Mouse (Mus musculus) forebrain, embryonic 14.5 days (tissue): ENCODE data around the gene Smarca4. TPM values are rescaled to one million over a fixed set of nuclear protein-coding genes. Genes with fewer than 3 reads are reported as not detected.

Source experiments
- ATAC-seq: fragments of 200-750 bp; cut with Nextera tagmentation; 2 replicates; pipeline ENCODE4 v1.8.0; 2017; ENCODE audit warnings: mild to moderate bottlenecking, moderate library complexity
- DNase-seq: peaks from one replicate; pipeline ENCODE4 v3.0.0-alpha.2; 2015; ENCODE audit warnings: low spot score
- H3K27ac ChIP-seq: fragments of 300-500 bp; sonication (generic); 2 replicates; pipeline ENCODE4 v1.5.1; 2014; ENCODE audit warnings: low read depth, mild to moderate bottlenecking, control low read depth, low read length, moderate library complexity
- H3K27me3 ChIP-seq: fragments of 300-500 bp; sonication (generic); replicated peaks from 2 replicates; pipeline ENCODE4 v1.6.1; 2014; ENCODE audit warnings: low read length, control low read depth, mixed read lengths; ENCODE audit not compliant: control insufficient read depth, insufficient read depth
- H3K36me3 ChIP-seq: fragments of 300-500 bp; sonication (generic); 2 replicates; pipeline ENCODE4 v1.6.1; 2014; ENCODE audit warnings: low read length, control low read depth; ENCODE audit not compliant: control insufficient read depth, insufficient read depth
- H3K4me1 ChIP-seq: fragments of 300-500 bp; sonication (generic); 2 replicates; pipeline ENCODE4 v1.6.1; 2014; ENCODE audit warnings: antibody characterized with exemption, low read length, control low read depth; ENCODE audit not compliant: control insufficient read depth, insufficient read depth
- H3K4me2 ChIP-seq: fragments of 300-500 bp; sonication (generic); 2 replicates; pipeline ENCODE4 v1.6.1; 2014; ENCODE audit warnings: mild to moderate bottlenecking, control low read depth, low read length
- H3K4me3 ChIP-seq: fragments of 300-500 bp; sonication (generic); 2 replicates; pipeline ENCODE4 v1.5.1; 2014; ENCODE audit warnings: low read depth, low read length, control low read depth
- H3K9ac ChIP-seq: fragments of 300-500 bp; sonication (generic); 2 replicates; pipeline ENCODE4 v1.6.1; 2014; ENCODE audit warnings: mild to moderate bottlenecking, low read length, control low read depth, moderate library complexity
- H3K9me3 ChIP-seq: fragments of 300-500 bp; sonication (generic); replicated peaks from 2 replicates; pipeline ENCODE4 v1.6.1; 2016; ENCODE audit warnings: low read length, control low read depth, mixed read lengths; ENCODE audit not compliant: control insufficient read depth
- WGBS: fragments of 180-500 bp; shearing (Covaris S2); extraction: QIAGEN DNeasy Blood & Tissue Kit; methylation state at CpG from one replicate; pipeline ENCODE4 v1.1.7; 2014; 5-methylcytosine and 5-hydroxymethylcytosine counted together
- polyA plus RNA-seq: library from polyadenylated mRNA; unstranded; fragments of >200 nt; fragmentation: Nextera tagmentation; extraction: Ambion mirVana; gene quantifications from 2 replicates; pipeline ENCODE4 v1.2.1, GENCODE M21; 2014

Smarca4 gene
- polyA plus RNA-seq, 1 experiment from 2014 or later: 128 TPM

DNA sequence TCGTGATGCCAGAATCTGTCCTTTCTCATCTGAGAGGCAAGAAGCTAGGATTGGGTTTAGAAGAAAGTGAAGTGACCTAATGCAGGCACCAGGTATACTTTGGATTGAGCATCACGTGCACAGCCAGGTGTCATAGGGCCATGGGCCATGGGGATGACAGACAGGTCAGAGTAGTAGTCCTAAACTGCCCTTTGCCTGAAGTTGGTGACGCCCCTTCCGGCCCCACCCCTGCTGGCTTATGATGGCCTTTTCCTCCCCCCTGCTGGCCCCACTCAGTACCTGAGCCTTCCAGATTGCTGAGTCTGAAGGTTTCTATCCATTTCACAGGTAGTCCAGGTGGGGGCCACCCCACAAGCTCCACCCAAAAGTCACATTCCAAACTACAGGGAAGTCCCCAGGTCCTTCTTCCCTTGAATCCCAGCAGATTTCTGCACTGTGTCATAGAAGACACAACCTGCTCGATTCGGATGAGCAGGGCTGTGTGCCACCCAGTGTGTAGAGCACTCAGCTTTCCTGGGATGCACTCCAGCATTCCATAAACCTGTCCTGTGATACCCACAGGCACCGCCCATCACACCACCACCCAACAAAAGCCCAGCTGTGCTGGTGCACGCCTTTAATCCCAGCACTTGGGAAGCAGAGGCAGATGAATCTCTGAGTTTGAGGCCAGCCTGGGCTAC, 90.8 kb downstream of the Smarca4 start:
- Histone ChIP-seq H3K4me3 (no peak overlapping the region), H3K4me1 (no peaks in the 10 kb centered on the region), H3K9ac (no peak overlapping the region), H3K4me2 (no peak overlapping the region), H3K36me3 (peaks cover 66% of the 10 kb centered on the region), H3K9me3 (no peaks in the 10 kb centered on the region), H3K27me3 (no peaks in the 10 kb centered on the region), H3K27ac (no peak overlapping the region)
- ATAC-seq (0 out of 2 replicates have a peak, but pooled peaks have one; percentile 15), DNase-seq (no peak)
- WGBS: 87% methylated on average over 8 of the region's 8 CpGs

DNA sequence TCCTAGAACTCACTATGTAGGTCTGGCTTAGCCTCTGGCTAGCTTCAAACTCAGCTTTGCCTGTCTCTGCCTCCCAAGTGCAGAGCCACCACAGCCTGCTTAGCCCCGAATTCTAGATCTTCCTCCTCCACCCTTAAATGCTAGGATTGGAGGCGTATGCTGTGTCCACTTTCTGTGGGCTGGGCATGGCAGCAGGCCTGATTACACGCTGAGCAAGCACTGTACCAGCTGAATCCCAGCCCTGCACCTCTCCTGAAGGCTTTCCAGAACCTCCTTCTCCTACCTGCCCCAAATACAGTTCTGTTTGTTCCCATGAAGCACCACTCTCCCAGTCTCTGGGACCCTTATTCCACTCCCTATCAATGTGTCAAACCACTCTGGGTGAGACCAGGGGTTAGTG, 93.4 kb downstream of the Smarca4 start:
- Histone ChIP-seq H3K36me3 (peaks cover 43% of the 10 kb centered on the region), H3K4me2 (no peak overlapping the region), H3K27me3 (no peaks in the 10 kb centered on the region), H3K4me1 (no peaks in the 10 kb centered on the region), H3K9ac (no peak overlapping the region), H3K27ac (no peak overlapping the region), H3K9me3 (no peaks in the 10 kb centered on the region), H3K4me3 (no peak overlapping the region)
- 95% methylated on average over 3 of the region's 3 CpGs for WGBS
- DNase-seq: no peak
- ATAC-seq: no peak

DNA sequence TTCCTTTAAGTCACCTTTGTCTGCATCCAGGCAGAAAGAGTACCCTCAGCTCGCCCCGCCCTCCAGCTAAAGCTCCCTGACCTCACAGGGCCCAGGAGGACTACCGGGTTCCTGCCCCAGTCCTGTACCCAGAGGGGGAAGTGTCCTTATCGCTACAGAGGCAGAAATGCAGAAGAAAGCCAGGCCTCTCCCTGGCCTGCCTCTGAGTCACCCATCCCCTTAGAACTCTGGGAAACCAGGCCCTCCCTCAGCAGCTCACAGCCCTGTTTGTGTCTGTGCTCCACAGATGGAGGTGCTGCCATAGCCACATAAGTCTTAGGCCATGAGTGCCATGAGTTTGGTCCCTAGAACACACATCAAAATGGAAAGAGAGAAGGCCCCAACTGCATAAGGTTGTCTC, 99.3 kb downstream of the Smarca4 start:
- Histone ChIP-seq H3K9ac (no peak overlapping the region), H3K9me3 (no peaks in the 10 kb centered on the region), H3K36me3 (0 out of 2 replicates have a peak, but pooled peaks cover 2% of the 10 kb centered on the region), H3K27me3 (no peaks in the 10 kb centered on the region), H3K4me3 (no peak overlapping the region), H3K27ac (no peak overlapping the region), H3K4me2 (no peak overlapping the region), H3K4me1 (no peaks in the 10 kb centered on the region)
- no peak for ATAC-seq
- no peak for DNase-seq
- WGBS: 74% methylated on average over 4 of the region's 4 CpGs

DNA sequence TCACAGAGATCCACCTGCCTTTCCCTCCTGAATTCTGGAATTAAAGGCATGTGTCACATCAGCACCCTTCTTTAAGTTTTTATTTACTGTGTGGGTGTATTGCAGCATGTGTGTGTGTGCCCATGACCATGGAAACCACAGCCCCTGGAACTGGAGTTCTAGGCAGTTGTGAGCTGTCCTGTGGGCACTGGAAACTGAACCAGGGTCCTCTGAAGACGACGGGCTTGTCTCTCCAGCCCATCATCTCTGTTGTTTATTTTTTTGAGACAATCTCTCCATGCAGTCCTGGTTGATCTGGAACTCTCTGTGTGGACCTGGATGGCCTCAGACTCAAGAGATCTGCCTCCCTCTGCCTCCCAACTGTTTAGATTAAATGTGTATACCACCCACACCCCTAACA, 101.0 kb downstream of the Smarca4 start:
- Histone ChIP-seq H3K4me1 (no peaks in the 10 kb centered on the region), H3K4me3 (no peak overlapping the region), H3K27me3 (no peaks in the 10 kb centered on the region), H3K4me2 (no peak overlapping the region), H3K9ac (no peak overlapping the region), H3K36me3 (0 out of 2 replicates have a peak, but pooled peaks cover 2% of the 10 kb centered on the region), H3K9me3 (no peaks in the 10 kb centered on the region), H3K27ac (no peak overlapping the region)
- DNase-seq (no peak), ATAC-seq (no peak)
- WGBS: 91% methylated on average over 2 of the region's 2 CpGs

DNA sequence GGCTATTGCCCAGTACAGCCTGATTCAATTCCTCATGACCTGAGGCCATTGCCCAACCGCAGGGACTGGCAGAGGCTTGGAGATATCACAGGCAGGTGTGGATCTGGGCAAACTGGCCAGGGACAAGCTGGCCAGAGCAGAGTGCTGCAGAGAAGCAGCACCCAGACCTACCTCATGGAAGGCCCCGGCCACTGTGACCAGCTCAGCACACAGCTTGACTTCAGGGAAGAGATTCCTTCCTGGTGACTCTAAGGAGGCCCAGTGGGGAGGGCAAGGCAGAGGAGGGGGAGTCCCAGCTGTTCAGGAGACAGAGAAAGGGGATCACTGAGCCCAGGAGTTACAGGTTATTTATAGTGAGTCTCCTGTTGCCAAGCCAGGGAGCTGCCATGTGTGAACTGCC, 105.1 kb downstream of the Smarca4 start:
- ATAC-seq (no peak), DNase-seq (no peak)

DNA sequence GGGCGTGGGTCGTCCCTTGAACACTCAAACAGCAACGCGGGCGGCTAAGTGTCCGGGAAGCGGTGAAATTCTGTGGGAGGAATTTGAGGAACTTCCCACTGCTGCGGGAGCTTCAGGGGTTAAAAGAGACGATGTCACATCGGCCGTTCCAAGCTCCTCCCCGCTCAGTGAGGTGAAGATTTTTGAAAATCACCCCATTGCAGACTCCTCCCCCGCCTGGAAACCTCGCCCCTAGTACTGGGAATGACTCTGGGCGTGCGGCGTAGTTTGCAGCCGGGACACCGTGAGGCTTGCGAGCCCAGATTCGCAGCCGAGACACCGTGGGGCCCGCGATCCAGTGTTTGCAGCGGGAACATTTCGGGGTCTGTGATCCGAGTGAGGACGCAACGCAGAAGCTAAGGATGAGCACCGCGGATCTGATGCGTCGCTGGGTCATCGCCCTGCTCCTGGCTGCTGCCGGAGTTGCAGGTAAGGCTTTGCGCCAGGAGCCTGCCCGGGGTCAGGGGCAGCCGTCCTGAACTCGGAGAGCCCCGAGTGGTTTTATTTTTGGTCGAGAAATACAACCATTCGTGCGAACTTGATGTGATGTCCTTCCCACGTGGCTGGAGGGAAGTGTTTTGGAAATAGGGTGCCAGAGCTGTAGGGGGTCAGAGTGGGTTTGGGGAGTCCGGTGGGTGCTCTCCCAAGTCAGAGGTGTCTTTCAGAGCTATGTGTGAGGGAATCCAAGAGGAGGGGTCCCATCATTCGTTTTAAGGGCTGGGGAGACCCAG, 107.6 kb downstream of the Smarca4 start, which contains the start of gene Ldlr:
TSS of gene Ldlr (plus strand) at position 107 of the 770 bp plus-strand sequence.
- Histone ChIP-seq H3K9me3 (no peaks in the 10 kb centered on the region), H3K27ac (peak within 1 kb of the TSS; percentile 91), H3K4me1 (peaks cover 15% of the 10 kb centered on the region), H3K9ac (peak within 1 kb of the TSS; percentile 73), H3K36me3 (peaks cover 4% of the 10 kb centered on the region; the same call in 1 of the 2 replicates), H3K27me3 (no peaks in the 10 kb centered on the region), H3K4me2 (peak within 1 kb of the TSS; percentile 78), H3K4me3 (peak within 1 kb of the TSS; percentile 73)
- under 1% methylated on average over 47 of the region's 47 CpGs for WGBS
- ATAC-seq (peak; percentile 84), DNase-seq (peak; percentile 96)

More for the DNA sequence above, 105.1 kb downstream of the Smarca4 start:
- 87% methylated on average over 2 of the region's 2 CpGs for WGBS
- H3K9me3 ChIP-seq: no peaks in the 10 kb centered on the region
- no peak overlapping the region for H3K9ac ChIP-seq
- H3K27ac ChIP-seq: no peak overlapping the region
- no peak overlapping the region for H3K4me3 ChIP-seq
- no peaks in the 10 kb centered on the region for H3K27me3 ChIP-seq
- H3K4me1 ChIP-seq: peaks cover 12% of the 10 kb centered on the region
- H3K36me3 ChIP-seq: no peaks in the 10 kb centered on the region
- H3K4me2 ChIP-seq: no peak overlapping the region

DNA sequence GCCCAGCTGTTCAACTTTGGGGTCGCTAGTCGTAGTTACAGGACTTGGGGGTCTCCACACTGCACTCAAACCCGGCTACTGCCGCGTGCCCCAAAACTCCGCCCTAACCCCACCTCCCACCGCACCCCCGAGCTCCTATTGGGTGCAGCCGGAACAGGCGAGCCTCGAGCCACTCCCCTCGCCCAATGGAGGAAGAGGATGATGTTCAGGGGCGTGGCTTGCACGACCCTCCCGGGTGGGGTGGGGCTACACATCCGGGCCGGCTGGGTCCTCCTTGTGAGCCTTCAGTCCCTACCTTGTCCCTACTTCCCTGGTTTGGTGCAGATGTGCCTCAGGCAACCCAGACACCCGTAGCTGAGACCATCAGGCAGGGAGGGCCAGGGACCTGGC, 108.2 kb downstream of the Smarca4 start:
- peaks cover 6% of the 10 kb centered on the region; the same call in 1 of the 2 replicates for H3K36me3 ChIP-seq
- ATAC-seq: peak; percentile 97
- peak overlapping the region; percentile 73 for H3K4me3 ChIP-seq
- no peaks in the 10 kb centered on the region for H3K9me3 ChIP-seq
- peak overlapping the region; percentile 91 for H3K27ac ChIP-seq
- H3K4me1 ChIP-seq: peaks cover 15% of the 10 kb centered on the region
- peak overlapping the region; percentile 73 for H3K9ac ChIP-seq
- peak overlapping the region; percentile 78 for H3K4me2 ChIP-seq
- peak; percentile 98 for DNase-seq
- H3K27me3 ChIP-seq: no peaks in the 10 kb centered on the region
- 0% methylated on average over 18 of the region's 18 CpGs for WGBS

DNA sequence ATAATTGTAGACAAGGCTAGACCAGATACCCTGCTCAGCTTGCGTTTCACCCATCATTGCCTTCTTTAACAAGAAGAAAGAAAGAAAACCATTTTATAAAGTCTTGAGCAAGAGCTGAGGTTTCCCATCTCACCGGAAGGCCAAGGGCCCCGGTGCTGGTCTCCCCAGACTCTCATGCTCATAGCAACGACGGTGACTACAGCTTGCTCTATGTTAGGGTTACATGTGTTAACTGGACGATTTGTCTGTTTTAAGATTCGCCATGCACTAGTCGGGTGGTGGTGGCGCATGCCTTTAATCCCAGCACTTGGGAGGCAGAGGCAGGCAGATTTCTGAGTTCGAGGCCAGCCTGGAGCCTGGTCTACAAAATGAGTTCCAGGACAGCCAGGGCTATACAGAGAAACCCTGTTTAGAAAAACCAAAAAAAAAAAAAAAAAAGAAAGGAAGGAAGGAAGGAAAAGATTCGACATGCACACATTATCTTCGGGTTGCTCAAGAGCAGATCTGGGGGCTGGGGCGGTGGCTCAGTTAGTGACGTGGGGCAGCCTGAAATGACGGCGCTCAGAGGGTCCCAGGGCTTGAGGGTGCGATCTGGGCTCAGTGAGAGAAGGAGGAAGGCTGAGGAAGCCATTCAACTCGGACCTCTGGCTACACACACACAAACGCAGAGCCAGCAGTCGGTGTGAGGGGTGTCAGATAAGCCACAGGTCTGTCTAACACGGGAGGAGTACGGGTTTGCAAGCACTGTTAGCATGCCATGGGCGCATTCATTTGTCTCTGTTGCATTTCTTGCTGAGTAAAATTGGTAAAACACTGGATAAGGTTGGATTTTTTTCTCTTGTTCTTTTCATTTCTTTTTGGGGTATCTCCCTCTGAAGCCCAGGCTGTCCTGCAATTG, 109.5 kb downstream of the Smarca4 start:
- H3K9me3 ChIP-seq: no peaks in the 10 kb centered on the region
- H3K36me3 ChIP-seq: peaks cover 9% of the 10 kb centered on the region; the same call in 1 of the 2 replicates
- H3K4me2 ChIP-seq: peak overlapping the region; percentile 78
- peak overlapping the region; percentile 62; the same call in 1 of the 2 replicates for H3K9ac ChIP-seq
- ATAC-seq (no peak), DNase-seq (no peak)
- no peaks in the 10 kb centered on the region for H3K27me3 ChIP-seq
- peaks cover 15% of the 10 kb centered on the region for H3K4me1 ChIP-seq
- no peak overlapping the region for H3K27ac ChIP-seq
- H3K4me3 ChIP-seq: peak overlapping the region; percentile 73
- 82% methylated on average over 23 of the region's 23 CpGs for whole genome bisulfite sequencing
